Mouse (Mus musculus): Measurements from ENCODE around the gene Sp4. TPM values are rescaled to one million over a fixed set of nuclear protein-coding genes. Genes with fewer than 3 reads are reported as not detected.

The Sp4 gene
- polyA plus RNA-seq, 1 experiment from 2014 or later: 7.2 TPM

- 63% methylated on average over 1 of the region's 1 CpGs for WGBS (ENCODE audit: insufficient replicate concordance)
- no peak for ATAC-seq
- Histone ChIP-seq H3K27ac (no peak overlapping the region), H3K9me3 (replicated peaks) (no peaks in the 10 kb centered on the region), H3K36me3 (peaks cover 16% of the 10 kb centered on the region), H3K4me2 (no peak overlapping the region), H3K27me3 (replicated peaks) (no peaks in the 10 kb centered on the region), H3K9ac (no peak overlapping the region), H3K4me1 (no peaks in the 10 kb centered on the region), H3K4me3 (no peak overlapping the region)
Observed at GRCm38 (mm10) chr12:118263878-118264277, 37.4 kb downstream of the Sp4 start.

GRCm38 (mm10) chr12:118255292-118255782 lies 45.9 kb downstream of the Sp4 start:
- ATAC-seq: no peak
- WGBS (ENCODE audit: insufficient replicate concordance): 58% methylated on average over 1 of the region's 1 CpGs
- no peaks in the 10 kb centered on the region for H3K4me1 ChIP-seq
- H3K36me3 ChIP-seq: peaks cover 15% of the 10 kb centered on the region
- H3K4me3 ChIP-seq: no peak overlapping the region
- no peaks in the 10 kb centered on the region for H3K9me3 ChIP-seq (replicated peaks)
- H3K9ac ChIP-seq: no peak overlapping the region
- no peak overlapping the region for H3K27ac ChIP-seq
- H3K27me3 ChIP-seq (replicated peaks): no peaks in the 10 kb centered on the region
- no peak overlapping the region for H3K4me2 ChIP-seq

- H3K4me3 ChIP-seq: no peak overlapping the region
- WGBS (ENCODE audit: insufficient replicate concordance): 22% methylated on average over 3 of the region's 3 CpGs
- no peaks in the 10 kb centered on the region for H3K9me3 ChIP-seq (replicated peaks)
- no peak overlapping the region for H3K9ac ChIP-seq
- H3K4me1 ChIP-seq: no peaks in the 10 kb centered on the region
- H3K4me2 ChIP-seq: no peak overlapping the region
- no peak for ATAC-seq
- H3K27ac ChIP-seq: no peak overlapping the region
- H3K27me3 ChIP-seq (replicated peaks): no peaks in the 10 kb centered on the region
- no peaks in the 10 kb centered on the region for H3K36me3 ChIP-seq
Observed at GRCm38 (mm10) chr12:118221182-118221581, 80.1 kb downstream of the Sp4 start.

- Histone ChIP-seq H3K9me3 (replicated peaks) (no peaks in the 10 kb centered on the region), H3K4me2 (no peak overlapping the region), H3K36me3 (no peaks in the 10 kb centered on the region), H3K4me3 (no peak overlapping the region), H3K9ac (no peak overlapping the region), H3K4me1 (no peaks in the 10 kb centered on the region), H3K27me3 (replicated peaks) (no peaks in the 10 kb centered on the region), H3K27ac (no peak overlapping the region)
- no peak for ATAC-seq
Observed at GRCm38 (mm10) chr12:118220062-118220461, 81.2 kb downstream of the Sp4 start.

- H3K36me3 ChIP-seq: no peaks in the 10 kb centered on the region
- H3K4me3 ChIP-seq: no peak overlapping the region
- H3K9ac ChIP-seq: no peak overlapping the region
- WGBS (ENCODE audit: insufficient replicate concordance): 41% methylated on average over 2 of the region's 2 CpGs
- no peaks in the 10 kb centered on the region for H3K27me3 ChIP-seq (replicated peaks)
- no peak for ATAC-seq
- no peaks in the 10 kb centered on the region for H3K4me1 ChIP-seq
- no peaks in the 10 kb centered on the region for H3K9me3 ChIP-seq (replicated peaks)
- H3K27ac ChIP-seq: no peak overlapping the region
- no peak overlapping the region for H3K4me2 ChIP-seq
Observed at GRCm38 (mm10) chr12:118212163-118212562, 89.1 kb downstream of the Sp4 start.

- H3K4me2 ChIP-seq: peak within 1 kb of the TSS; percentile 68
- H3K27ac ChIP-seq: no peak within 1 kb of the TSS
- 2% methylated on average over 47 of the region's 47 CpGs for WGBS (ENCODE audit: insufficient replicate concordance)
- no peak within 1 kb of the TSS for H3K9ac ChIP-seq
- peaks cover 46% of the 10 kb centered on the region for H3K27me3 ChIP-seq (replicated peaks)
- peak within 1 kb of the TSS; percentile 52 for H3K4me3 ChIP-seq
- ATAC-seq: peak; percentile 91
- no peaks in the 10 kb centered on the region for H3K9me3 ChIP-seq (replicated peaks)
- H3K36me3 ChIP-seq: no peaks in the 10 kb centered on the region
- H3K4me1 ChIP-seq: 0 out of 2 replicates have a peak, but pooled peaks cover 7% of the 10 kb centered on the region
Observed at GRCm38 (mm10) chr12:118198386-118199093, 102.7 kb downstream of the Sp4 start, which contains the start of gene Dnah11. Gene Dnah11, minus strand, starts transcription at chr12:118199043.

GRCm38 (mm10) chr12:118196583-118196982 lies 104.7 kb downstream of the Sp4 start:
- Histone ChIP-seq H3K4me2 (no peak overlapping the region), H3K27ac (no peak overlapping the region), H3K4me3 (no peak overlapping the region), H3K9me3 (replicated peaks) (no peaks in the 10 kb centered on the region), H3K9ac (no peak overlapping the region), H3K27me3 (replicated peaks) (peaks cover 46% of the 10 kb centered on the region), H3K4me1 (0 out of 2 replicates have a peak, but pooled peaks cover 7% of the 10 kb centered on the region), H3K36me3 (no peaks in the 10 kb centered on the region)
- 48% methylated on average over 2 of the region's 2 CpGs for WGBS (ENCODE audit: insufficient replicate concordance)
- no peak for ATAC-seq

GRCm38 (mm10) chr12:118189535-118189934 lies 111.7 kb downstream of the Sp4 start:
- H3K4me1 ChIP-seq: peaks cover 13% of the 10 kb centered on the region; the same call in 1 of the 2 replicates
- H3K27ac ChIP-seq: no peak overlapping the region
- H3K9me3 ChIP-seq (replicated peaks): no peaks in the 10 kb centered on the region
- no peaks in the 10 kb centered on the region for H3K36me3 ChIP-seq
- H3K4me3 ChIP-seq: no peak overlapping the region
- H3K27me3 ChIP-seq (replicated peaks): no peaks in the 10 kb centered on the region; the same call in 1 of the 2 replicates
- no peak overlapping the region for H3K4me2 ChIP-seq
- WGBS (ENCODE audit: insufficient replicate concordance): 57% methylated on average over 3 of the region's 3 CpGs
- no peak for ATAC-seq
- no peak overlapping the region for H3K9ac ChIP-seq

GRCm38 (mm10) chr12:118187663-118188062 lies 113.6 kb downstream of the Sp4 start:
- Histone ChIP-seq H3K4me2 (no peak overlapping the region), H3K4me3 (no peak overlapping the region), H3K27me3 (replicated peaks) (no peaks in the 10 kb centered on the region; the same call in 1 of the 2 replicates), H3K27ac (no peak overlapping the region), H3K36me3 (no peaks in the 10 kb centered on the region), H3K9ac (no peak overlapping the region), H3K4me1 (peaks cover 13% of the 10 kb centered on the region; the same call in 1 of the 2 replicates), H3K9me3 (replicated peaks) (no peaks in the 10 kb centered on the region)
- no peak for ATAC-seq
- 43% methylated on average over 2 of the region's 2 CpGs for WGBS (ENCODE audit: insufficient replicate concordance)

- H3K9me3 ChIP-seq (replicated peaks): no peaks in the 10 kb centered on the region
- no peak overlapping the region for H3K27ac ChIP-seq
- WGBS (ENCODE audit: insufficient replicate concordance): 40% methylated on average over 4 of the region's 4 CpGs
- H3K4me3 ChIP-seq: no peak overlapping the region
- peaks cover 13% of the 10 kb centered on the region; the same call in 1 of the 2 replicates for H3K4me1 ChIP-seq
- no peaks in the 10 kb centered on the region for H3K36me3 ChIP-seq
- no peak overlapping the region for H3K9ac ChIP-seq
- ATAC-seq: no peak
- no peak overlapping the region for H3K4me2 ChIP-seq
- H3K27me3 ChIP-seq (replicated peaks): no peaks in the 10 kb centered on the region; the same call in 1 of the 2 replicates
Observed at GRCm38 (mm10) chr12:118186881-118187489, 114.3 kb downstream of the Sp4 start.

- Histone ChIP-seq H3K9me3 (replicated peaks) (no peaks in the 10 kb centered on the region), H3K4me2 (no peak overlapping the region), H3K36me3 (no peaks in the 10 kb centered on the region), H3K27ac (no peak overlapping the region), H3K4me1 (peaks cover 13% of the 10 kb centered on the region; the same call in 1 of the 2 replicates), H3K9ac (no peak overlapping the region), H3K4me3 (no peak overlapping the region), H3K27me3 (replicated peaks) (no peaks in the 10 kb centered on the region; the same call in 1 of the 2 replicates)
- ATAC-seq: peak; percentile 73
- WGBS (ENCODE audit: insufficient replicate concordance): 43% methylated on average over 4 of the region's 4 CpGs
Observed at GRCm38 (mm10) chr12:118186120-118186880, 114.9 kb downstream of the Sp4 start.
